Mouse (Mus musculus): ENCODE measurements at regions not wholly inside any gene's neighbourhood (a gene's known extent, or its start where the extent isn't known, plus 50 kb on each side); places are given as distances from the start of the nearest gene placed in this dataset.
A peak's percentile ranks its signal among the peaks of the same experiment; 100 is the strongest.

GRCm38 (mm10) chr11:17464875-17465274 lies 207.5 kb downstream of the C1d start:
- DNase-seq (ENCODE audit: low spot score), result peak; percentile 45

DNA sequence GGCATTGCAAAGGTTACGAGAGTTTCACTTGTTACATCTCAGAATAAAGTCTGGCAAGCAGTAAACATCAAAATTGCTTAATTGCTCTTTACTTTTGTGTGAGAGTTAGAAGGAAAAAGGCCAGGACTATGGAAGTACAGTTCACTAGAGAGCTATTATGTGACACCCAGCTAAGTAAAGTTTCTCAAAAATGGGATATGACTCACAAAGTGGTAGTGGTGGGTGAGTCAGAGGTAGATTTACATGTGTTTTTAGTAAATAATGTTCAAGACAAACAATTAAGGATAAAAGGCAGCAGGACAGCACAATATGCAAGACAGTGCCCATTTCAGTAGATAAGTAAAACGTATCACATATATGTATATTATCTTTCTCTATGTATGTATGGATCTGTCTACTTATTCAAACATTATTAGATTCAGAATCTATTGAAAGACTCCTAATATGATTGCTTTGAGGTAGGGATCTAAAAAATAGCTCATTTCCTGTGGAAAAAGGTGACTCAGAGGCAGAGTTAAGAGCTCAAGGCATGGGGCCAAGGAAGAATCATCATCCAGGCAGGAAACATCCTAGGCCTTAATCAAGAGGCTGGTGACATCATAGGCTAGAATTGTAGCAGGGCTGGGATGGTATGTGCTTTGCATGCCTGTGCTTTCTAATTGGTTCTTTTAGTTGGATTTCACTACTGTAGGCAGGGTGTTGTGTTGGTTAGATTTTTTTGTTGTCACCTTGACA lies 211.2 kb downstream of the C1d start:
- no peak for DNase-seq (ENCODE audit: low spot score)

DNA sequence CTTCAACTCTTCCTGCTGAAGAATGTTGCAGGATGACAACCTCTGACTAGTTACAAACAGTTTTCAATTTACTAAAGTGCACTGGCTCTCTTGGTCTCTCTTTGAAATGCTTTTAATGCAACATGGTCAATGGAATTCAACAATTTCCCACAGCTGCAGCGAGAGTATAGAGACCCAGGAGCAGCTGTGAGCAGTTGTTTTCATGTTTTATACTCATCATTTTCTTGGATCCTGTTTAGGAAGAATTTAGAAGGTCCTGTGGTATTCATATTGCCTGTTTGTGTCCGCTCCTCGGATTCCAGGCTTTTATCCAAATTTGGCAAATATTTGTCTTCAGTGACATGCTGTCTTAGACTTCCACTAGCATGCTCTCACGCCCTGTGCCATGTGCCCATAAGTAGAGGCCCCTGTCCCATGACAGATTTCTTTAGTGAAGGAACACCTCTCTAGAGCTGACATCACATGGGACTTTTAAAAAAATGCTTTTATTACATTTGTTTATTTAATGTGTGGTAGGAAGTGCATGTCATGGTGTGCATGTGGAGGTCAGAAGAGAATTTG lies 224.1 kb downstream of the C1d start:
- DNase-seq (ENCODE audit: low spot score), result no peak

GRCm38 (mm10) chr11:17483849-17484441 lies 226.6 kb downstream of the C1d start:
- DNase-seq (ENCODE audit: low spot score), result no peak

GRCm38 (mm10) chr11:17501120-17502043 lies 244.0 kb downstream of the C1d start:
- DNase-seq (ENCODE audit: low spot score), result no peak

GRCm38 (mm10) chr11:17502052-17502451 lies 244.7 kb downstream of the C1d start:
- DNase-seq (ENCODE audit: low spot score), result no peak

GRCm38 (mm10) chr11:17522220-17522919 lies 265.0 kb downstream of the C1d start:
- no peak for DNase-seq (ENCODE audit: low spot score)

GRCm38 (mm10) chr11:17523329-17523728 lies 265.9 kb downstream of the C1d start:
- DNase-seq (ENCODE audit: low spot score), result no peak

- no peak for DNase-seq (ENCODE audit: low spot score)
Measured at GRCm38 (mm10) chr11:17524985-17525775, 267.8 kb downstream of the C1d start.

DNA sequence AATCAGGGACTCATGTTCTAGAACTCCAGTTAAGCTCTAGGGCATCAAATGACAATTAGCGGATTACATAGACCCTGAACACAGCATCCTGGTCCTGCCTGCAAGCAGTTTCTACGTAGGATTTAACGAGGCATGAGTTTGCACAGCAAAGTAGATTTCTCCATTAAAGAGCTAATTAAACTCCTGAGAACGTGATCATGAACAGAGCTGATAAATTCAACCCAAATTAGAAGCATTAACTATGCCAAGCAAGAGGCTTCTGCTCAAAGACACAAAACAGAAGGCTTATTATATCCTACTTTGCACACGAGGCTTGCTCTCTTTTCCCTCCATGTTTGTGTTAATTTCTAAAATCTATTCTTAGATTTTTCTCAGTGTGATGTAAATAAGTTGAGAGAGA lies 269.1 kb downstream of the C1d start:
- no peak for DNase-seq (ENCODE audit: low spot score)

DNA sequence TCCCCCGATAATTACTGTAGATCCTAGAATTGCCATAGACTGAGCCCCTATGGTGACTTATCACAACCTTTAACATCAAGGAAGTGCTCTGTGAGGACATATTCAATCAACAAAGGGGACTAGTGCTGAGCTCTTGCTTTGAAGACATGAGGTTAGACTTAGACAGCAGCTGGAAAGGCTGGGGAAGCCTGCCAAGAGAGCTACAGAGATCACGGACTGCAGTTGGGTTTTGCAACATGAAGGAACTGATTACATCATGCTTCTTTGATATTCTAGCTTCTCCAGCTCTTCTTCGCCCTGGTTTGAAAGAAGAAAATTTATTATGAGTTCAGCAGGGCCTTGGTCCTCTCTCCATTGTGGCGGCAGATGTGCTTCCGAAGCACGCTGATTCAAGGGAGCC lies 271.2 kb downstream of the C1d start:
- DNase-seq (ENCODE audit: low spot score), result no peak

DNA sequence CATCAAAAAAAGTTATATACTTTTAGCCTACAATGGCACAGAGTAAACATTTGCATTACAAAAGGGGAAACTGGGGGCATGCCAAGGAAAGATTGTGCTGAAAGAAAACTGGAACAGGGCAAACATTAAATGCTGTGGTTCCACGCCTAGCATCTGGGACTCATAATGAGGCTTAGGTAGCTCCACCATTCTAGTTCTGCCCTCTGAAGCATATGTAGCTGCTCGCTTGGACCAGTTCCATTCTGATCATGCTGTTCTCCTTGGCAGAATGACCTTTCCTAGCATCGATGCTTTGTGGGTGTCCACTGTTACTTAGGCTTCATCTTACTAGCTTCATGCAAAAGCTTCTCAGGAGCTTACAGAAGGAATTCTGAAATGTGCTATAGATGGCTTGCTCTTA lies 276.3 kb downstream of the C1d start:
- no peak for DNase-seq (ENCODE audit: low spot score)

GRCm38 (mm10) chr11:17546286-17546685 lies 288.9 kb downstream of the C1d start:
- DNase-seq (ENCODE audit: low spot score), result no peak

DNA sequence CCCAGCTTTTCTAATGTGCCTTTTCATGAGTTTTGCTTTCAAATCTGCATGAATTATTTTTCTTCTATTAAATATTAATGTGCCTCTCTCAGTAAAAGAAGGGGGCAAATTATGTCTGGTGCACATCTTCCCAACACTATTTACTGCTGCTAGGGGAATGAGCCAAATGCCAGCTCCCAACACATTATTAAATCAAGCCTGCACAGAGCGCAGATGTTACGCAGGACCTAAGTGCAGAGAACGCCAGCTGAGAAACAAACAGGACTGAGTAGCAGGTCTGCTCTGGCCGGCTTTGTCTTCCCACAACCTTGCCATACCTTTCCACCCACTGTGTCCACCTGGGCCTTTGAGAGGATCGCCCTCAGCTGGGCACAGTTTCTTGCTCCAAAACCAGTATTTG lies 291.8 kb downstream of the C1d start:
- no peak for DNase-seq (ENCODE audit: low spot score)

GRCm38 (mm10) chr11:17555276-17555675 lies 297.9 kb downstream of the C1d start:
- no peak for DNase-seq (ENCODE audit: low spot score)

DNA sequence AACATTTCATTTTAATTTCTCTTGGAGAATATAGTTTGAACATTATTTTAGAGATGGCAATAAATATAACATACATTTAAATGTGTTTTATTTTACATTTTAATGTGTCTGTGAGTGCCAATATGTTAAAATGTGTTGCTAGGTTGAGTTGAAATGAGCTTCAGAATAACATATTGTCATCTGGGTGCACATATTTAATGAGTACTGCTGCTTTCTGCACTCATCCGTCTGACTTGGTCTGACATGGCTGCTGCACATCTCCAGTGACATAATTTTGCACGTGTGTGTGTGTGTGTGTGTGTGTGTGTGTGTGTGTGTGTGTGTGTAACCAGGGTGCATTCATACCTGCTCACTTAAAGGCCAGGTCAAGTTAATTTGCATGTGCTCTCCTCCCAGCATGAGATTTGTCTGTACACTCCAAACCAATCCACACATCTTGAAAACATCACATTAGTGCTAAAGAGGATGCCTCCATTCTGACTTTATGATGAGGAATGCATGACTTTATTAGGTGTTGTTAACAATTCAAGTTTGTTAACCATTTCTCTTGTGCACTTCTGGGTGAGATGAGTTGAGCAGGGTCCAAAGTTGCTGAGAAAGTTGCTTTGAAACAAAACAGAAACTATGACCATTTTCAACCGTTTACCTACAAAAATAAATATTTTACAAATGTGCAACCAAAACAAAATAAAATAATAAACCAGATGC lies 334.6 kb downstream of the C1d start:
- DNase-seq (ENCODE audit: low spot score), result no peak

DNA sequence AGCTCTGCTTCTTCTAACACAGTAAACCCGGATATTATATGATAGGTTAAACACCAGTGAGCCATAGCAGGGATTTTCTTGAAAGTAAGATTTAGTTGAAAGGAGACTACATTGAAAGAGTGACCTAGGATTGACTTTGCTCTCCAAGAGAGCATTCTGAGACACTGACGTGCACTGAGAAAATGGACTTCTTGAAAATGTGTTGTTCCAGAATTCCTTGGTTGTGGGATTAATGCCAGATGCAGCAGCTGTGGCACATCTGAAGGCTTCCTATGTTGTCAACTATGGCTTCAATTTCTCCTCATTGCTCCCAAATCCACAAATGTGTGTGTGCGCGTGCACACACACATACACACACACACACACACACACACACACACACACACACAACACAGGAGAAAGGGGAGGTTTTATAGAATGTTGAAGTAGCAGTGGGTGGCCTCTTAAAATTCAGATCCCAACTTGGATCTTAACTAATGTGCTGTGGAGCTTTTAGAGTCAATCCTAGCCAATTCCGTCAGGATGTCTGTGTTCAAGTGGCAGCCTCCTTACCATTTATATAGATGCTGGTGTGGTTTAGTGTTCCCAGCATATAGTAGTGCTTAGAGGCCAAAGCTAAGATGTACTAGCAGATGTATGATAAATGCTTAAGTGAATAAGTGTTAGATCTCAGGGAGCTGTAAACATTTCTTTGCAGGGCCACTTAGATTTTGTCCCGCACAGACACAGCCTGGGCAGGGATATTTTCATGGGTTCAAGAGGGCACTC lies 346.5 kb downstream of the C1d start:
- no peak for DNase-seq (ENCODE audit: low spot score)

DNA sequence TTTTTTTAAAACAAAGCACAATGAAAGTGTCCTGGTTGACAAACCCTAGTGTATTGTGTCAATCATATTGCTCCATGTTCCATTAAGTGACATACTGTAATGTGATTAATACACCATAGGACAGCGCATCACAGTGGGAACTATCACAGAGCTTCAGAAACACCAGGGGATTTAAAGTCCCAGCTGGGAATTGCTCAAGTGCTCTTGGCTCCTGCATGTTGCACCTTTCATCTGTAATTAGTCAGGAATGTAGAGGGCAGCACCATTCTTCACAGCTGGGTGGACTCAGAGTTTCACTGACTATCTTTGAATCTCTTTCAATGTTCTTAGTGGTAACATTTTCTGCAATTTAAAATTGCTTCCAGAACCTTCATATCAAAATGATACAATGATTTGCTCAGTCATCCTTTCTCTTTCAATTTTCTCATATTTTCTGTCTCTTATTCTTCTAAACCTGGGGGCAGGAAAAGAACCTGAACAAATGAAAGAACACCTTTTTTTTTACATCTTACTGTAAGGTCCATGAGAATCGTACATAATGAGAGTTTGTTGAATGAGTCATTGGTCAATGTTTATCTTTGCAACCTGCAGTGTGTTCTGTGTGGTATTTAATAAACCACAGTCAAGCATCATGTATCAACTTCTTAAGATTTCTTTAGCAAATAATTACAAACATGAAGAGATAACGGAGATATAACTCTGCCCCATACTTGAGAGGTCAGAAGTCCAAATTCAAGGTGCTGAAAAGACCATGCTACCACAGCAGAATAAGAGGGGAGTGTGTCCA lies 333.0 kb downstream of the Etaa1 start:
- no peak for DNase-seq (ENCODE audit: low spot score)
